7 mouse cellular contexts compared by ENCODE assay signal in the genomic region with DNA sequence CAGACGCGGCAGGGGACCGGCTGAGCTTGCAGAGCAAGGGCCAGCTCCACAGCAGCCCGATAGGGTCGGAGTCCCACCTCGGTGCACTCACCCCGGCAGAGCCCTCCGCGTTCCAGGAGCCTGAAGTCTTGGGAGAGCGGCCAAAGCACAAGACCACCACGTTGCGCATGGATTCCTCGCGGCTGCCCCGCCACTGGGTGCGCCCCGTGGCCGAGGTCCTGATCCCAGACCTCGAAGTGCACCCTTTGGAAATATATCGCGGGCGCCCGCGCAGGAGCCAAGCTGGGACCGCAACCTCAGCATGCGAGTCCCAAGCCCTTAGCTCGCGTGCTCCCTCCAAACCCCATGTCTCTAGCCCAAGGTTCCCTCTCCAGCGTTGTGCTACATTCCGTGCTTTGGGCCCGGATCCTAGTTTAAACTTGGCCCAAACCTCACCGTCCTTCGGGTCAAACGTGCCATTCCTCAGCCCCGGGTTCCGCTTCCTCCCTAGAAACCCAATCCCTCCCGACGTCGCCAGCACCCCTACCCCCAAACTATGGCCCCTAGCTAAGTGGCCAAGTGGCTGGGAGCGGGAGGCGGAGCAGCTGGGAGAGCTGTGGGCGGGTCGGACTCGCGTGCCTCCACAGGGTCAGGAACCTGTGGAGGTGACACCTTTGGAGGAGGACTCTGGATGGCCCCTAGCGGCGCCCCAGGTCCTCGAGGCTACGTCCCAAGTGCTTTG. TPM values are rescaled to one million over a fixed set of nuclear protein-coding genes. Genes with fewer than 3 reads are reported as not detected.
A peak's percentile ranks its signal among the peaks of the same experiment; 100 is the strongest.
DNase-seq lines count a peak whose midpoint lies in the region; ATAC-seq and TF ChIP-seq lines count a peak whose summit lies in the region.

No protein-coding gene starts in this region.

- H3K27ac ChIP-seq in cerebellum, adult 2 months (ENCODE audit: insufficient read depth, low read length): no peak overlapping the region
- H3K27ac ChIP-seq in heart, embryonic 10.5 days: peak overlapping the region; percentile 42; the same call in 1 of the 2 replicates
- no peak overlapping the region for H3K27ac ChIP-seq in kidney, embryonic 14.5 days (ENCODE audit: low read depth, low read length)
- no peak overlapping the region for H3K27ac ChIP-seq in lung, postnatal 0 days (ENCODE audit: low read length)
- no peak overlapping the region for H3K27ac ChIP-seq in stomach, embryonic 16.5 days (ENCODE audit: low read length)

- ATAC-seq in kidney, embryonic 14.5 days (ENCODE audit: low FRiP score, low TSS enrichment): no peak; the same call in 1 of the 2 replicates
- 0 out of 2 replicates have a peak, but pooled peaks have one; percentile 11 for ATAC-seq in lung, postnatal 0 days
- ATAC-seq in stomach, embryonic 16.5 days (ENCODE audit: insufficient read depth, low FRiP score): peak; percentile 31

- 0 out of 2 replicates have a peak, but pooled peaks cover 8% of the 10 kb centered on the region for H3K4me1 ChIP-seq in cerebellum, adult 2 months (ENCODE audit: control insufficient read depth, insufficient read depth, low read length)
- H3K4me1 ChIP-seq in heart, embryonic 10.5 days: peaks cover 25% of the 10 kb centered on the region
- peaks cover 29% of the 10 kb centered on the region for H3K4me1 ChIP-seq in kidney, embryonic 14.5 days (ENCODE audit: control insufficient read depth, insufficient read depth, low read length)
- peaks cover 11% of the 10 kb centered on the region; the same call in 1 of the 2 replicates for H3K4me1 ChIP-seq in lung, postnatal 0 days (ENCODE audit: insufficient read depth, low read depth, low read length)
- H3K4me1 ChIP-seq in stomach, embryonic 16.5 days (ENCODE audit: control insufficient read depth, insufficient read depth, low read length): peaks cover 22% of the 10 kb centered on the region

- TF ChIP-seq EP300 in lung, postnatal 0 days (IDR thresholded peaks at IDR 0.05): no peak

- 1% methylated on average over 49 of the region's 49 CpGs for WGBS in cerebellum, adult 2 months
- under 1% methylated on average over 49 of the region's 49 CpGs for WGBS in heart, embryonic 10.5 days
- under 1% methylated on average over 49 of the region's 49 CpGs for WGBS in kidney, embryonic 14.5 days
- WGBS in lung, postnatal 0 days: 1% methylated on average over 49 of the region's 49 CpGs
- WGBS in stomach, embryonic 16.5 days: under 1% methylated on average over 49 of the region's 49 CpGs

- no peak for TF ChIP-seq POLR2A in cerebellum, adult 2 months (IDR thresholded peaks at IDR 0.05; ENCODE audit: borderline replicate concordance, insufficient read depth, low read length)

- no peaks in the 10 kb centered on the region for H3K9me3 ChIP-seq in heart, embryonic 10.5 days
- H3K9me3 ChIP-seq in kidney, embryonic 14.5 days (ENCODE audit: control insufficient read depth, low read length): no peaks in the 10 kb centered on the region
- H3K9me3 ChIP-seq in lung, postnatal 0 days (ENCODE audit: low read length): no peaks in the 10 kb centered on the region
- no peaks in the 10 kb centered on the region for H3K9me3 ChIP-seq in stomach, embryonic 16.5 days (replicated peaks; ENCODE audit: control insufficient read depth, low read length)

- peak overlapping the region; percentile 59 for H3K4me3 ChIP-seq in cerebellum, adult 2 months (replicated peaks; ENCODE audit: insufficient read depth, low read depth, low read length)
- H3K4me3 ChIP-seq in heart, embryonic 10.5 days: peak overlapping the region; percentile 53
- H3K4me3 ChIP-seq in kidney, embryonic 14.5 days (ENCODE audit: low read length): peak overlapping the region; percentile 38
- peak overlapping the region; percentile 34 for H3K4me3 ChIP-seq in lung, postnatal 0 days (ENCODE audit: low read depth, low read length)
- H3K4me3 ChIP-seq in stomach, embryonic 16.5 days (replicated peaks; ENCODE audit: low read length): peak overlapping the region; percentile 44

- no peak for TF ChIP-seq CTCF in cerebellum, adult 2 months (IDR thresholded peaks at IDR 0.05; ENCODE audit: borderline replicate concordance, insufficient read depth, low read depth, low read length)
- TF ChIP-seq CTCF in lung, postnatal 0 days (IDR thresholded peaks at IDR 0.05): no peak

- DNase-seq in ZHBTc4 (ENCODE audit: low read depth, low spot score) (peak; percentile 82), MN1 (ENCODE audit: low spot score) (no peak)
- peak; percentile 30 to 54 for DNase-seq in cerebellum, adult 2 months
- peak; percentile 79 for DNase-seq in heart, embryonic 10.5 days (ENCODE audit: low spot score)
- DNase-seq in lung, postnatal 0 days (ENCODE audit: low spot score): peak; percentile 54

- H3K36me3 ChIP-seq in heart, embryonic 10.5 days: no peaks in the 10 kb centered on the region
- H3K36me3 ChIP-seq in kidney, embryonic 14.5 days (ENCODE audit: control insufficient read depth, insufficient read depth, low read length): no peaks in the 10 kb centered on the region
- no peaks in the 10 kb centered on the region for H3K36me3 ChIP-seq in lung, postnatal 0 days (ENCODE audit: insufficient read depth, low read length)
- H3K36me3 ChIP-seq in stomach, embryonic 16.5 days (ENCODE audit: control insufficient read depth, insufficient read depth, low read length): no peaks in the 10 kb centered on the region

- H3K4me2 ChIP-seq in kidney, embryonic 14.5 days (replicated peaks; ENCODE audit: low read depth, low read length): peak overlapping the region; percentile 61
- H3K4me2 ChIP-seq in lung, postnatal 0 days (replicated peaks; ENCODE audit: low read depth, low read length): peak overlapping the region; percentile 65
- H3K4me2 ChIP-seq in stomach, embryonic 16.5 days (ENCODE audit: low read depth, low read length): peak overlapping the region; percentile 77

- H3K9ac ChIP-seq in kidney, embryonic 14.5 days (ENCODE audit: low read depth, low read length): peak overlapping the region; percentile 43
- 0 out of 2 replicates have a peak overlapping the region, but pooled peaks have one; percentile 10 for H3K9ac ChIP-seq in lung, postnatal 0 days (replicated peaks; ENCODE audit: low read depth)
- peak overlapping the region; percentile 70 for H3K9ac ChIP-seq in stomach, embryonic 16.5 days (ENCODE audit: low read length)

- H3K27me3 ChIP-seq in cerebellum, adult 2 months (ENCODE audit: control insufficient read depth, insufficient read depth, low read length): no peaks in the 10 kb centered on the region
- peaks cover 36% of the 10 kb centered on the region for H3K27me3 ChIP-seq in heart, embryonic 10.5 days (ENCODE audit: insufficient read depth, poor library complexity, severe bottlenecking)
- peaks cover 20% of the 10 kb centered on the region for H3K27me3 ChIP-seq in kidney, embryonic 14.5 days (ENCODE audit: control insufficient read depth, insufficient read depth, low read length)
- 0 out of 2 replicates have a peak, but pooled peaks cover 6% of the 10 kb centered on the region for H3K27me3 ChIP-seq in lung, postnatal 0 days (replicated peaks; ENCODE audit: insufficient read depth, low read length)
- H3K27me3 ChIP-seq in stomach, embryonic 16.5 days (ENCODE audit: control insufficient read depth, insufficient read depth, low read length): peaks cover 21% of the 10 kb centered on the region

RNA-seq across cellular contexts. Expression of gene Dctn1, which starts 3.6 kb away (rescaled TPM):
- polyA plus RNA-seq in cerebellum, adult 2 months (2012; rRNA removed): 394 and 406 TPM in 2 replicates
- 83.2 and 93.0 TPM in 2 replicates for polyA plus RNA-seq in heart, embryonic 10.5 days (2016; fragmentation: Nextera tagmentation; extraction: Ambion mirVana)
- polyA plus RNA-seq in kidney, embryonic 14.5 days (2014; fragmentation: Nextera tagmentation; extraction: Ambion mirVana): 58.6 and 75.0 TPM in 2 replicates
- polyA plus RNA-seq in lung, postnatal 0 days (2015; fragmentation: Nextera tagmentation; extraction: Ambion mirVana): 55.3 and 63.7 TPM in 2 replicates
- 73.7 and 74.1 TPM in 2 replicates for polyA plus RNA-seq in stomach, embryonic 16.5 days (2015; fragmentation: Nextera tagmentation; extraction: Ambion mirVana)

RNA-seq across cellular contexts. Expression of gene 1700003E16Rik, which starts 5.9 kb away (rescaled TPM):
- 6.6 and 8.1 TPM in 2 replicates for polyA plus RNA-seq in cerebellum, adult 2 months (2012; rRNA removed)
- 0.23 and 0.50 TPM in 2 replicates for polyA plus RNA-seq in heart, embryonic 10.5 days (2016; fragmentation: Nextera tagmentation; extraction: Ambion mirVana)
- polyA plus RNA-seq in kidney, embryonic 14.5 days (2014; fragmentation: Nextera tagmentation; extraction: Ambion mirVana): 0.94 and 0.96 TPM in 2 replicates
- polyA plus RNA-seq in lung, postnatal 0 days (2015; fragmentation: Nextera tagmentation; extraction: Ambion mirVana): 6.1 and 9.8 TPM in 2 replicates
- 2.1 and 2.2 TPM in 2 replicates for polyA plus RNA-seq in stomach, embryonic 16.5 days (2015; fragmentation: Nextera tagmentation; extraction: Ambion mirVana)

RNA-seq across cellular contexts. Expression of gene Wdr54, which starts 5.9 kb away (rescaled TPM):
- polyA plus RNA-seq in cerebellum, adult 2 months (2012; rRNA removed): 22.7 and 29.1 TPM in 2 replicates
- 6.9 and 7.3 TPM in 2 replicates for polyA plus RNA-seq in heart, embryonic 10.5 days (2016; fragmentation: Nextera tagmentation; extraction: Ambion mirVana)
- polyA plus RNA-seq in kidney, embryonic 14.5 days (2014; fragmentation: Nextera tagmentation; extraction: Ambion mirVana): 6.2 and 8.6 TPM in 2 replicates
- 3.1 and 3.3 TPM in 2 replicates for polyA plus RNA-seq in lung, postnatal 0 days (2015; fragmentation: Nextera tagmentation; extraction: Ambion mirVana)
- 4.1 and 5.0 TPM in 2 replicates for polyA plus RNA-seq in stomach, embryonic 16.5 days (2015; fragmentation: Nextera tagmentation; extraction: Ambion mirVana)

RNA-seq across cellular contexts. Expression of gene Rtkn, which starts 26.8 kb away (rescaled TPM):
- polyA plus RNA-seq in cerebellum, adult 2 months (2012; rRNA removed): 88.8 and 97.2 TPM in 2 replicates
- 18.4 and 24.4 TPM in 2 replicates for polyA plus RNA-seq in heart, embryonic 10.5 days (2016; fragmentation: Nextera tagmentation; extraction: Ambion mirVana)
- polyA plus RNA-seq in kidney, embryonic 14.5 days (2014; fragmentation: Nextera tagmentation; extraction: Ambion mirVana): 14.9 and 18.0 TPM in 2 replicates
- 51.2 and 63.8 TPM in 2 replicates for polyA plus RNA-seq in lung, postnatal 0 days (2015; fragmentation: Nextera tagmentation; extraction: Ambion mirVana)
- 39.7 and 42.8 TPM in 2 replicates for polyA plus RNA-seq in stomach, embryonic 16.5 days (2015; fragmentation: Nextera tagmentation; extraction: Ambion mirVana)

RNA-seq across cellular contexts. Expression of gene Ino80b, which starts 36.9 kb away (rescaled TPM):
- 25.1 and 25.3 TPM in 2 replicates for polyA plus RNA-seq in cerebellum, adult 2 months (2012; rRNA removed)
- polyA plus RNA-seq in heart, embryonic 10.5 days (2016; fragmentation: Nextera tagmentation; extraction: Ambion mirVana): 11.4 and 16.1 TPM in 2 replicates
- polyA plus RNA-seq in kidney, embryonic 14.5 days (2014; fragmentation: Nextera tagmentation; extraction: Ambion mirVana): 18.8 and 20.0 TPM in 2 replicates
- 14.5 and 18.1 TPM in 2 replicates for polyA plus RNA-seq in lung, postnatal 0 days (2015; fragmentation: Nextera tagmentation; extraction: Ambion mirVana)
- 7.9 and 8.4 TPM in 2 replicates for polyA plus RNA-seq in stomach, embryonic 16.5 days (2015; fragmentation: Nextera tagmentation; extraction: Ambion mirVana)

Comparison
In these comparisons a context has a peak if more than half of its experiments do, and no peak if none do; other contexts are left out.
1. H3K9ac ChIP-seq: peak in every context shown above with its lines; median percentile 70 in stomach, embryonic 16.5 days; 43 in kidney, embryonic 14.5 days; 10 in lung, postnatal 0 days.